Mouse (Mus musculus): Measurements from ENCODE around the gene Zbtb1. TPM values are rescaled to one million over a fixed set of nuclear protein-coding genes. Genes with fewer than 3 reads are reported as not detected.

Zbtb1 gene
- polyA plus RNA-seq, 1 experiment from 2014 or later, result 3.4 TPM

DNA sequence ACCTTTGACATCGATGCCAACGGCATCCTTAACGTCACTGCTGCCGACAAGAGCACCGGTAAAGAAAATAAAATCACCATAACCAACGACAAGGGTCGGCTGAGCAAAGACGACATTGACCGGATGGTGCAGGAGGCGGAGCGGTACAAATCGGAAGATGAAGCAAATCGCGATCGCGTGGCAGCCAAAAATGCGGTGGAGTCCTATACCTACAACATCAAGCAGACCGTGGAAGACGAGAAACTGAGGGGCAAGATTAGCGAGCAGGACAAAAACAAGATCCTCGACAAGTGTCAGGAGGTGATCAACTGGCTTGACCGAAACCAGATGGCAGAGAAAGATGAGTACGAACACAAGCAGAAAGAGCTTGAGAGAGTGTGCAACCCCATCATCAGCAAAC lies 35.9 kb downstream of the Zbtb1 start:
- peaks cover 61% of the 10 kb centered on the region for H3K27me3 ChIP-seq
- no peaks in the 10 kb centered on the region for H3K36me3 ChIP-seq (replicated peaks)
- H3K27ac ChIP-seq (replicated peaks), result no peak overlapping the region
- no peak for ATAC-seq (ENCODE audit: insufficient read depth)
- H3K9ac ChIP-seq, result no peak overlapping the region
- peak overlapping the region; percentile 77 for H3K4me3 ChIP-seq (replicated peaks)
- WGBS (ENCODE audit: insufficient replicate concordance), result 3% methylated on average over 23 of the region's 23 CpGs
- peak overlapping the region; percentile 96 for H3K4me2 ChIP-seq
- no peaks in the 10 kb centered on the region for H3K9me3 ChIP-seq (replicated peaks)
- H3K4me1 ChIP-seq (replicated peaks), result peaks cover 32% of the 10 kb centered on the region

DNA sequence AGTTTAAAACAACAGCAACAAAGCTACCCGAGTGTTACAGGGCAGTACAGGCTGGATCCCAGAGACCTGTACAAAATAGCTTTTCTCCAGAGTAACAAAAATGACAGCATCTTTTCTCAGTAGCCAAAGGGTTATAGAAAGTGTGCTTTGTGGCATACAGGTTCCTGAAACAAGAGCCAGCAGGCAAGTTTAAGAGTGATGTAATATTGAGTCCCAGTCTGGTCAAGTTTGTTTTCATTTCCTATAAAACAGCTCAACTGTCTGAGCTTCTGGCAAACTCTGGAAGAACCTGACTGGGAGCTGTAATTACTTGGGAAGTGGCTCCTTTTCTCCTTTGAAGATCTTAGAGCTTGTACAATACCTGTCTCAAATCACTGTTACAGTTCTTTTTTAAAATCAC lies 37.1 kb downstream of the Zbtb1 start:
- Histone ChIP-seq H3K9ac (no peak overlapping the region), H3K9me3 (replicated peaks) (no peaks in the 10 kb centered on the region), H3K4me1 (replicated peaks) (peaks cover 32% of the 10 kb centered on the region), H3K4me2 (no peak overlapping the region), H3K4me3 (replicated peaks) (no peak overlapping the region), H3K36me3 (replicated peaks) (no peaks in the 10 kb centered on the region), H3K27me3 (peaks cover 61% of the 10 kb centered on the region), H3K27ac (replicated peaks) (no peak overlapping the region)
- 37% methylated on average over 1 of the region's 1 CpGs for WGBS (ENCODE audit: insufficient replicate concordance)
- no peak for ATAC-seq (ENCODE audit: insufficient read depth)

DNA sequence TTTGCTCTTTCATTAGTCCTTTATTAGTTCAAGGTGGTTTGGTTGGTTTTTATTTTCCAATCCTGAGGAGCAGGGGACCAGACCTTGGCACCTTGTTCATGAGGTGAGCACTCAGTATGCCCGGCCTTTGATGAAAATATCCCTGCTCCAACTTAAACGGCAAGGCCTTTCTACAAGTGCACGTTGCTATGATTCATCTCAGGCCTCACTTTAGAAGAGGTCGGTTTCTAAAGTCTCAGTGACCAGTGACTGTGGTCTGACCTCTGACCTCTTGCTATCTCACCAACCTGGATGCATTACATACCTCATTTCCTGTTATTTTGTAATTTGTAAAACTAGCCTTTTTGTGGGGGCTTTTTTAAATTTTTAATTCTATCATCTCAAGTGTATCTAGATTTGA lies 39.1 kb downstream of the Zbtb1 start:
- Histone ChIP-seq H3K9me3 (replicated peaks) (no peaks in the 10 kb centered on the region), H3K27me3 (peaks cover 49% of the 10 kb centered on the region), H3K4me2 (no peak overlapping the region), H3K36me3 (replicated peaks) (no peaks in the 10 kb centered on the region), H3K4me3 (replicated peaks) (no peak overlapping the region), H3K9ac (no peak overlapping the region), H3K4me1 (replicated peaks) (peaks cover 22% of the 10 kb centered on the region), H3K27ac (replicated peaks) (no peak overlapping the region)
- WGBS (ENCODE audit: insufficient replicate concordance), result 51% methylated on average over 4 of the region's 4 CpGs
- ATAC-seq (ENCODE audit: insufficient read depth), result no peak

DNA sequence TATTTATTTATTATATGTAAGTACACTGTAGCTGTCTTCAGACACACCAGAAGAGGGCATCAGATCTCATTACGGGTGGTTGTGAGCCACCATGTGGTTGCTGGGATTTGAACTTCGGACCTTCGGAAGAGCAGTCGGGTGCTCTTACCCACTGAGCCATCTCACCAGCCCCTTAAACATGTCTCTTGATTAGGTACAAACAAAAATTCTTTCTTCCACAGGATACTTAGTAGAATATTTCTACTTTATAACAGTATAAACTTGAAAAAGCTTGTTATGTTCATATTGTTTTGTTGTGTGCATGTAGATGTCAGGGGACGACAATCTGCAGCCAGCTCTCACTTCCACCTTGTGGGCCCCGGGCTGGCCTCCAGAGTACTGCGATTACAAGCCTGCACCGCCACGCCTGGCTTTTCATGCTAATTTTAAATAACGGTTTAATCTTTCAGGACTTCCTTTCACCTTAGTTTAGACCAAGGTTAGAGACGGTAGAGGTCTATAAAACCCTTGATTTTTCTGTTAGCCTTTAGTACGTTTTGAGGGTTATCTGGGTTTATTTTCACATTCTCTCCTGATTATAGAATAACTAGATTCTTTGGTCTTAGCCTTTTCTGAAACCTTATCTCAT lies 45.4 kb downstream of the Zbtb1 start:
- Histone ChIP-seq H3K4me1 (replicated peaks) (peaks cover 8% of the 10 kb centered on the region), H3K27me3 (peaks cover 33% of the 10 kb centered on the region), H3K4me3 (replicated peaks) (no peak overlapping the region), H3K9me3 (replicated peaks) (no peaks in the 10 kb centered on the region; the same call in 1 of the 2 replicates), H3K36me3 (replicated peaks) (no peaks in the 10 kb centered on the region), H3K9ac (no peak overlapping the region), H3K4me2 (no peak overlapping the region), H3K27ac (replicated peaks) (no peak overlapping the region)
- 56% methylated on average over 12 of the region's 12 CpGs for WGBS (ENCODE audit: insufficient replicate concordance)
- ATAC-seq (ENCODE audit: insufficient read depth), result no peak

DNA sequence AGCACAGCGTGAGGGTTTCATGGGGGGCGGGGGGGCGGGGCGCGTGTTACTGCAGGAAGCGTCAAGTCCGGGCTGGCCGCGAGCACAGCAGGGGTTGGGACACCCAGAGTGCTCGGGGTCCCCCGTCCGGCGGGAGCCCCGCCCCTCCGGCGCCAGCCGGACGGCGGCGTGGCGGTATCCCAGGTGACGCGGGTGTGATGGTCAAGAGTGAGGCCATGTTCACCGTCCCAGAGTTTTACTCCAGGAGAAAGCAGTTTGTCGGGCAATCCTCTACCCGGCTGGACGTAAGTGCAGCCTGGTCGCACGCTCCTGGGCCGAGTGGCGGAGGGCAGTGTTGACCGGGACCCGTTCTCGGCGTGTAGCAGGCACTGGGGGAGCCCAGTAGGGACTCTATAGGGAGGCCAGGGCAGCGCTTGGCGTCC lies 47.4 kb downstream of the Zbtb1 start, which contains the start of gene Ppp1r36:
Ppp1r36 (plus strand) TSS at position 106 of the 422 bp plus-strand sequence.
- Histone ChIP-seq H3K4me3 (replicated peaks) (peak within 1 kb of the TSS; percentile 36), H3K27me3 (peaks cover 33% of the 10 kb centered on the region), H3K9ac (no peak within 1 kb of the TSS), H3K4me2 (peak within 1 kb of the TSS; percentile 64), H3K9me3 (replicated peaks) (no peaks in the 10 kb centered on the region; the same call in 1 of the 2 replicates), H3K36me3 (replicated peaks) (no peaks in the 10 kb centered on the region), H3K4me1 (replicated peaks) (peaks cover 8% of the 10 kb centered on the region), H3K27ac (replicated peaks) (no peak within 1 kb of the TSS)
- 2% methylated on average over 37 of the region's 37 CpGs for WGBS (ENCODE audit: insufficient replicate concordance)
- no peak for ATAC-seq (ENCODE audit: insufficient read depth)

DNA sequence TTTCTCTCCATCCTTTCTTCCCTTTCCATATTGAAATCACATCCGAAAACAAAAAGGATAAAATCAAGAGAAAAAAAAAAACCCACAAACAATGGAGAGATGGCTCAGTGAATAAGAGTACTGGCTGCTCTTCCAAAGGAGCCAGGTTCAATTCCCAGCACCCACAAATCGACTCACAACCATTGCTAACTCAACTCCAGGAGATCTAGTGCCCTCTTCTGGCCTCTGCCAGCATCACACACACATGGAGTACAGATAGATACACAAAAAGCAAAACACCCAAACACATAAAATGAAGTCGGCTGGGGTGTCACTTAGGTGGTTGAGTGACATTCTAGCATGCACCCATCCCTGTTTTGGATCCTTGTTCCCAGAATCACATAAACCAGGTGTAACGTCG lies 48.3 kb downstream of the Zbtb1 start:
- peaks cover 33% of the 10 kb centered on the region for H3K27me3 ChIP-seq
- peaks cover 8% of the 10 kb centered on the region for H3K4me1 ChIP-seq (replicated peaks)
- H3K36me3 ChIP-seq (replicated peaks), result no peaks in the 10 kb centered on the region
- ATAC-seq (ENCODE audit: insufficient read depth), result no peak
- H3K9me3 ChIP-seq (replicated peaks), result no peaks in the 10 kb centered on the region; the same call in 1 of the 2 replicates
- no peak overlapping the region for H3K9ac ChIP-seq
- no peak overlapping the region for H3K4me2 ChIP-seq
- H3K27ac ChIP-seq (replicated peaks), result no peak overlapping the region
- WGBS (ENCODE audit: insufficient replicate concordance), result 71% methylated on average over 5 of the region's 5 CpGs
- H3K4me3 ChIP-seq (replicated peaks), result no peak overlapping the region

DNA sequence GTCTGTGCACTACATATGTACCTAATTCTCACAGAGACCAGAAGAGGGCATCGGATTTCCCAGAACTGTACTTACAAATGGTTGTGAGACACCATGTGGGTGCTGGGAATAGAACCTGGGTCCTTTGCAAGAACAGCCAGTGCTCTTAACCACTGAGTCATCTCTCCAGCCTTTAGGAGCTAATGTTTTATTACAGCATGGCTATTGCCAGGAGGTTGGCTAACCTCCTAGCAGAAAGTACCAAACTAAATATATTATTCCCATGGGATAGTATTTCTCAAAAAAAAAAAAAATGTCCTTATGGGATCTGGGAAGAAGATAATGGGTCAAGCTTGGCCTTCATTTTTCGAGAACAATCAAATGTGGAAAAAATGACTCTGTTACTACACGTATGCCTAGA lies 55.2 kb downstream of the Zbtb1 start:
- Histone ChIP-seq H3K36me3 (replicated peaks) (no peaks in the 10 kb centered on the region), H3K9ac (no peak overlapping the region), H3K9me3 (replicated peaks) (no peaks in the 10 kb centered on the region), H3K27ac (replicated peaks) (no peak overlapping the region), H3K4me2 (no peak overlapping the region), H3K4me1 (replicated peaks) (no peaks in the 10 kb centered on the region), H3K27me3 (peaks cover 15% of the 10 kb centered on the region; the same call in 1 of the 2 replicates), H3K4me3 (replicated peaks) (no peak overlapping the region)
- no peak for ATAC-seq (ENCODE audit: insufficient read depth)
- 65% methylated on average over 3 of the region's 3 CpGs for WGBS (ENCODE audit: insufficient replicate concordance)

DNA sequence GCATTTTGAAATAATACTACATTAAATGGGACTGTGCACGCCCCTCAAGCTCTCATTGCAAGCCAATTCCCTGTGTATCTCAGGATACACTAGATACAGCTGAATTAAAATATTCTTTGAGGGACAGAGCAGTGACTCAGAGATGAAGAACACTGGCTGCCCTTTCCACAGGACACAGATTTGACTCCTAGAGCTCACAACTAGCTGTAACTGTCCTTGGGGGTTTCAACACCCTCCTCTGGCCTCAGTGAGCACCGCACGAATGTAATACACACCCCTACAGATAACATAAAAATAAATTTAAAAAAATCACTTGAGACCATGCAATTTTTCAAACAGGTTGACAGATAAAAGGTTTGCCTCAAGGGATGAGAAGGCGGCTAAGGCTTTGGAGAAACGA lies 57.5 kb downstream of the Zbtb1 start:
- Histone ChIP-seq H3K27me3 (peaks cover 16% of the 10 kb centered on the region; the same call in 1 of the 2 replicates), H3K9ac (no peak overlapping the region), H3K9me3 (replicated peaks) (no peaks in the 10 kb centered on the region), H3K36me3 (replicated peaks) (no peaks in the 10 kb centered on the region), H3K4me2 (no peak overlapping the region), H3K4me1 (replicated peaks) (no peaks in the 10 kb centered on the region), H3K27ac (replicated peaks) (no peak overlapping the region), H3K4me3 (replicated peaks) (no peak overlapping the region)
- ATAC-seq (ENCODE audit: insufficient read depth), result no peak
- 42% methylated on average over 5 of the region's 5 CpGs for WGBS (ENCODE audit: insufficient replicate concordance)

DNA sequence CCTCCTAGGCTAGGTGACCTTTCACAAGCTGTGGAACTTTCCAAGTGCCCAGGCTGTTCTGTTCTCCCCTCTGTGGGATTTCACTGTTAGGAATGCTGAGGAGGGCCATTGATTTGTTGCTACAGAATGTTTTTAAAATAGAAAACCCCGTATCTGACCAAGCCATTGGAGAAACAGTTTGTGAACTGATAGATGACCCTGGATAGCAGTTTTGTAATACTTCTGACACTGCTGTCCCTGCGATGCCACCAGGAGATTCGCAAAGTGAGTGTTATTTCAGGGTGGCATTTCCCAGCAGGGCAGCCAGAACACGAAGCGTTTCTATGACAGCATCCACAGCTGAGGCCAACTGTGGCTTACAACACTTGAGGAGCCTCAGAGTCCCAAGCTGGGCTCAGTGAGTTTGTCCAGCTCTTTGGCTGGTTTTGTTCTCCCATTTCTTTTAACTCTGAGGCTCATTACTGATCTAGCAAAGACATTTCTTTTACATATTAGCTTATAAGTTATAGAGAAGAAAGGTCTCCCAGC lies 60.9 kb downstream of the Zbtb1 start:
- Histone ChIP-seq H3K27ac (replicated peaks) (no peak overlapping the region), H3K27me3 (peaks cover 41% of the 10 kb centered on the region), H3K9ac (no peak overlapping the region), H3K4me3 (replicated peaks) (no peak overlapping the region), H3K36me3 (replicated peaks) (no peaks in the 10 kb centered on the region), H3K4me2 (no peak overlapping the region), H3K4me1 (replicated peaks) (no peaks in the 10 kb centered on the region), H3K9me3 (replicated peaks) (no peaks in the 10 kb centered on the region)
- 43% methylated on average over 5 of the region's 5 CpGs for WGBS (ENCODE audit: insufficient replicate concordance)
- ATAC-seq (ENCODE audit: insufficient read depth), result no peak

DNA sequence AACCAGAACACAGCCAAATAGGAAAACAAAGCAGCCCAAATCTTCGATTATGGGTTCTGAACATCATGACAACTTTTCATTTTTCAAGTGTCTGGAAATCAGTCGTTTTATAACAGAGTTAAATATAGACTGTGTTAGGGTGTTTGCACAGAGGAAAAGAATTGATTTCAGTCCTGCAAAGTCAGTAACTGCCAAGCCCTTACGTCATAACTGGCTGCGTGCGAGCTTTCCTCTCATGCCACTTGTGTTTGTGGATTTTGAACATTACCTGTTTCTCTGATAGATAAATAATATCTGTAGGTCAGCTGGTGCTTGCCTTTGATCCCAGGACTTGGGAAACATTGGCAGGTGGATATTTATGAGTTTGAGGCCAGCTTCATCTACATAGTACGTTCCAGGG lies 61.4 kb downstream of the Zbtb1 start:
- no peaks in the 10 kb centered on the region for H3K4me1 ChIP-seq (replicated peaks)
- no peak overlapping the region for H3K9ac ChIP-seq
- no peak overlapping the region for H3K4me3 ChIP-seq (replicated peaks)
- H3K9me3 ChIP-seq (replicated peaks), result no peaks in the 10 kb centered on the region
- no peak for ATAC-seq (ENCODE audit: insufficient read depth)
- WGBS (ENCODE audit: insufficient replicate concordance), result 65% methylated on average over 6 of the region's 6 CpGs
- H3K36me3 ChIP-seq (replicated peaks), result no peaks in the 10 kb centered on the region
- no peak overlapping the region for H3K4me2 ChIP-seq
- H3K27me3 ChIP-seq, result peaks cover 46% of the 10 kb centered on the region
- no peak overlapping the region for H3K27ac ChIP-seq (replicated peaks)

DNA sequence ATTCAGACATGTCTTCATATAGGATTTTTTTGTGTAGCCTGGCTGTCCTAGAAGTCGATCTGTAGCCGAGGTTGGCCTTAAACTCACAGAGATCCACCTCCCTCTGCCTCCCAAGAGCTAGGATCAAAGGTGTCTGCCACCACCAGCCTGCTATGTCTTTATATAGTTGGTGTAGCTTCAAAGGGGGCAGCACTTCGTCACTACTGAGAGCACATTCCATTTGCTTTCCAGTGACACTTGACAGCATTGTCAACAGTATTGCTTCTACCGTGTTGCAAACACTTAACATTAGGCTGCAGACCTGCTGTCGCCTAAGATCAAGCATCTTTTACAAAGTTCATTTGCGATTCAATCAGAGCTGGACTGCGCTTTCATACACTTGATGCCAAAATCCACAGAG lies 64.0 kb downstream of the Zbtb1 start:
- ATAC-seq (ENCODE audit: insufficient read depth), result no peak
- H3K4me2 ChIP-seq, result no peak overlapping the region
- no peak overlapping the region for H3K9ac ChIP-seq
- H3K27ac ChIP-seq (replicated peaks), result no peak overlapping the region
- WGBS (ENCODE audit: insufficient replicate concordance), result 27% methylated on average over 7 of the region's 7 CpGs
- H3K27me3 ChIP-seq, result peaks cover 44% of the 10 kb centered on the region
- H3K4me1 ChIP-seq (replicated peaks), result no peaks in the 10 kb centered on the region
- no peak overlapping the region for H3K4me3 ChIP-seq (replicated peaks)
- no peaks in the 10 kb centered on the region for H3K9me3 ChIP-seq (replicated peaks)
- H3K36me3 ChIP-seq (replicated peaks), result no peaks in the 10 kb centered on the region

DNA sequence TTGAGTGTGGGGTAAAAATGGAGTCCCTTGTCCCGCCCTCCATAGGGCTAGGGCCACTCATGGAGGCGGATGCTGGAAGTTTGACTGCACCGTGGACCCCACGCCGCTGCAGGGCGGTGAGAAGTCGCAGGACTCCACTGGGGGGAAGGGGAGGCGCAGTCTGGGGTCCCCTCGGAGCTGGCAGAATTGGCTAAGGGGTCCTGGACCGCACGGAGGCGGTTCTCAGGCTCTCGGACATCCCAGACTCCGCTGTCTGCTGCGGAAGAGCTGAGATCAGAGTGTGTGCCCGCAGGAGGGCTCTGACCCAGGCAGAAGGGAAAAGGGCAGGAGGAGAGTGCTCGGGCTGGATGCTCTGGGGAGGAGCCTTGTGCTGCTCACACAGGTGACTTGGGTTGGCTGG lies 65.0 kb downstream of the Zbtb1 start:
- no peak overlapping the region for H3K4me3 ChIP-seq (replicated peaks)
- no peaks in the 10 kb centered on the region for H3K9me3 ChIP-seq (replicated peaks)
- no peak for ATAC-seq (ENCODE audit: insufficient read depth)
- 7% methylated on average over 17 of the region's 17 CpGs for WGBS (ENCODE audit: insufficient replicate concordance)
- H3K27ac ChIP-seq (replicated peaks), result no peak overlapping the region
- no peaks in the 10 kb centered on the region for H3K4me1 ChIP-seq (replicated peaks)
- no peaks in the 10 kb centered on the region for H3K36me3 ChIP-seq (replicated peaks)
- H3K4me2 ChIP-seq, result peak overlapping the region; percentile 46
- no peak overlapping the region for H3K9ac ChIP-seq
- H3K27me3 ChIP-seq, result peaks cover 41% of the 10 kb centered on the region

All from liver, embryonic 15.5 days (tissue).